Mouse (Mus musculus): ENCODE results near the gene Cacna1g.

GRCm38 (mm10) chr11:94461856-94462255 is 12.1 kb downstream of the Cacna1g start:
- no peak for TF ChIP-seq POLR2A (IDR thresholded peaks at IDR 0.05; ENCODE audit: control insufficient read depth, low read depth, low read length)
- TF ChIP-seq CTCF (IDR thresholded peaks at IDR 0.05; ENCODE audit: control insufficient read depth, insufficient read depth, insufficient replicate concordance, low read depth, low read length) = no peak
